Mouse (Mus musculus): ENCODE measurements around the gene Ncam1. TPM values are rescaled to one million over a fixed set of nuclear protein-coding genes. Genes with fewer than 3 reads are reported as not detected.

The Ncam1 gene
- polyA plus RNA-seq (2015; fragmentation: Nextera tagmentation; extraction: Ambion mirVana), result 25.2 and 28.0 TPM in 2 replicates

DNA sequence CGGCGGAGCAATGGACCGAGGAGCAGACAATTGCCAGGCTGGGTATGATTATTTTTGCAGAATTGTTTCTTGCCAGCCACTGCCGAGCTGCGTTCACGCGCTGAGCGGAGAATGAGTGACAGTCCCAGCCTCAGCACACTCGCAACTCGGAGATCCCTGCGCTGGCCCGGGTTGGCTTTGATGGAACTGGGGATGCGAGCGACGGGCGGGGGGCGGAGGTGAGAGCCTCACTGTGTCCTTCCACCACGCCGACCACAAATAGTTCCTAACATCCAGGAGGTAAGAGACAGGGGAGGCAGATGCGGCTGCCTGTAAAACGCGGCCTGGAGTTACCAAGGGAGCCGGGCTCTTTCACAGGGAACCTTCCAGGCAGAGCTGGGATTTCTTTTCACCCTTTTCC is at the start of gene Ncam1:
Ncam1 (minus strand) TSS at position 120 of the 400 bp plus-strand sequence.
- Histone ChIP-seq H3K27ac (ENCODE audit: low read length) (peak within 1 kb of the TSS; percentile 1; the same call in 1 of the 2 replicates), H3K4me3 (ENCODE audit: low read length) (peak within 1 kb of the TSS; percentile 68), H3K9me3 (ENCODE audit: control insufficient read depth, low read length) (no peaks in the 10 kb centered on the region), H3K27me3 (ENCODE audit: control insufficient read depth, insufficient read depth, low read depth, low read length) (peaks cover 16% of the 10 kb centered on the region), H3K4me2 (ENCODE audit: low read depth, low read length) (peak within 1 kb of the TSS; percentile 88), H3K36me3 (ENCODE audit: control insufficient read depth, insufficient read depth, low read length) (no peaks in the 10 kb centered on the region), H3K9ac (ENCODE audit: low read length) (peak within 1 kb of the TSS; percentile 65), H3K4me1 (replicated peaks; ENCODE audit: control insufficient read depth, insufficient read depth, low read length) (peaks cover 7% of the 10 kb centered on the region; the same call in 1 of the 2 replicates)
- under 1% methylated on average over 23 of the region's 23 CpGs for WGBS
- peak; percentile 46 for ATAC-seq (ENCODE audit: low read depth)

DNA sequence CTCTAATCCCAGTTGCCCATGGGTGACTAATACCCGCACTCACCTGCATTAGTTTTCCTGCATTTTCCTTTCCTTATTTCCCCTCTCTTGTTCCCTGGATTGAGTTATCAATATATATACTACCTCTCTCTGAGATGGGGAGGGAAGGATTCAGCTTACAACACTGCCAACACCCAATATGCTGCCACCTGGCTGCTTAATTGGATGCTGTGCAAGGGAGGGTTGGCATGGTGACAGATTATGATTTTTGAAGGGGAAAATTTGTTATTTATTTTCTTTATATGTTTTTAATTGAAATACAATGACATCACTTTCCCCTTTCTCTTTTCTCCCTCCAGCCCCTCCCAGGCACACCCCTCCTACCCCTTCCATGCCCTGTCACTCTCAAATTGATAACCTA is 35.3 kb upstream of the Ncam1 start:
- Histone ChIP-seq H3K27me3 (ENCODE audit: control insufficient read depth, insufficient read depth, low read depth, low read length) (no peaks in the 10 kb centered on the region), H3K9ac (ENCODE audit: low read length) (no peak overlapping the region), H3K36me3 (ENCODE audit: control insufficient read depth, insufficient read depth, low read length) (no peaks in the 10 kb centered on the region), H3K9me3 (ENCODE audit: control insufficient read depth, low read length) (no peaks in the 10 kb centered on the region), H3K4me2 (ENCODE audit: low read depth, low read length) (no peak overlapping the region), H3K4me3 (ENCODE audit: low read length) (no peak overlapping the region), H3K4me1 (replicated peaks; ENCODE audit: control insufficient read depth, insufficient read depth, low read length) (no peaks in the 10 kb centered on the region), H3K27ac (ENCODE audit: low read length) (no peak overlapping the region)
- no peak for ATAC-seq (ENCODE audit: low read depth)
- 89% methylated on average over 1 of the region's 1 CpGs for WGBS

DNA sequence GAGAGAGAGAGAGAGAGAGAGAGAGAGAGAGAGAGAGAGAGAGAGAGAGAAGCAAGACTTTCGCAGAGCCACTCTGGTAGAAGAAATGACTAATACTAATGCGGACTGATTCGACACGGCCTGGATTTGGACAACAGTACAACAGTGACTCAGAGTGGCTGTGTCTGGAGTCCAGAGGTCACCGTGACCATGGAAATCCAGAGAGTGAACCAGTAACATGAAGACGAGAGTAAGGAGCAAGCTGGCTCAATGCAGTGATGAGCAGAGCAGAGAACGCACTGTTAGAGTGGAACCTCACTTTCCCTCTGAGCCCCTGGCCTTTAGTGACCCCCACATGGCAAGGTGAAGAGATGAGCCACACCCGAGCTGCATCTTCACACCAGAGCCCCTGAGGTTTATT is 28.9 kb upstream of the Ncam1 start:
- WGBS, result 86% methylated on average over 8 of the region's 8 CpGs
- H3K4me2 ChIP-seq (ENCODE audit: low read depth, low read length), result no peak overlapping the region
- H3K27me3 ChIP-seq (ENCODE audit: control insufficient read depth, insufficient read depth, low read depth, low read length), result no peaks in the 10 kb centered on the region
- no peak overlapping the region for H3K9ac ChIP-seq (ENCODE audit: low read length)
- no peak overlapping the region for H3K4me3 ChIP-seq (ENCODE audit: low read length)
- no peaks in the 10 kb centered on the region for H3K4me1 ChIP-seq (replicated peaks; ENCODE audit: control insufficient read depth, insufficient read depth, low read length)
- H3K27ac ChIP-seq (ENCODE audit: low read length), result no peak overlapping the region
- no peaks in the 10 kb centered on the region for H3K36me3 ChIP-seq (ENCODE audit: control insufficient read depth, insufficient read depth, low read length)
- no peaks in the 10 kb centered on the region for H3K9me3 ChIP-seq (ENCODE audit: control insufficient read depth, low read length)
- no peak for ATAC-seq (ENCODE audit: low read depth)

DNA sequence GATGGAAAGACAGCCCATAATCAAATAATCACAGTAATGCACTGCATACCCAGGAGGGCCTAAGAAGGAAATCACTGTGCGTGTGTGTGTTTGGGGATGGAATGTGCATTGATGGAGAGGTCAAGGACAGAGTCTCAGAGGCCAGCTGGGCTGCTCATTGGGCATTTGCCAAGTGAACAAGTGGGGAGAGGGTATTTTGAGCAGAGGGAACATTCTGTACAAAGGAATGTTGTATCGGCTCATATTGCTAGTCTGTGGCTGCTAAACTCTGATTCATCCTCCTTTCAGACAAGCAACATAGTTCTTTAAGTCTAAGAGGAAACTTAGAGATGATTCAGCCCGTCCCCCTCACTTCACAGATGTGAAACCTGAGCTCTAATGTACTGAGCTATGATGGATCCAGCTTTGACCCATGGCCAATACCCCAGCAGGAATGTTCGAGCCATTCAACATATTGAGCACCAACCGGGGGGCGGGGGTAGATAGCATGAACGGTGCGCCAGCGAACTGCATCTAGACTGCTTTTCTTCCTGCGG is 17.5 kb upstream of the Ncam1 start:
- no peak overlapping the region for H3K4me3 ChIP-seq (ENCODE audit: low read length)
- no peaks in the 10 kb centered on the region for H3K36me3 ChIP-seq (ENCODE audit: control insufficient read depth, insufficient read depth, low read length)
- no peak overlapping the region for H3K9ac ChIP-seq (ENCODE audit: low read length)
- H3K4me2 ChIP-seq (ENCODE audit: low read depth, low read length), result no peak overlapping the region
- H3K27me3 ChIP-seq (ENCODE audit: control insufficient read depth, insufficient read depth, low read depth, low read length), result no peaks in the 10 kb centered on the region
- ATAC-seq (ENCODE audit: low read depth), result no peak
- H3K4me1 ChIP-seq (replicated peaks; ENCODE audit: control insufficient read depth, insufficient read depth, low read length), result no peaks in the 10 kb centered on the region
- 57% methylated on average over 10 of the region's 10 CpGs for WGBS
- no peak overlapping the region for H3K27ac ChIP-seq (ENCODE audit: low read length)
- H3K9me3 ChIP-seq (ENCODE audit: control insufficient read depth, low read length), result no peaks in the 10 kb centered on the region

DNA sequence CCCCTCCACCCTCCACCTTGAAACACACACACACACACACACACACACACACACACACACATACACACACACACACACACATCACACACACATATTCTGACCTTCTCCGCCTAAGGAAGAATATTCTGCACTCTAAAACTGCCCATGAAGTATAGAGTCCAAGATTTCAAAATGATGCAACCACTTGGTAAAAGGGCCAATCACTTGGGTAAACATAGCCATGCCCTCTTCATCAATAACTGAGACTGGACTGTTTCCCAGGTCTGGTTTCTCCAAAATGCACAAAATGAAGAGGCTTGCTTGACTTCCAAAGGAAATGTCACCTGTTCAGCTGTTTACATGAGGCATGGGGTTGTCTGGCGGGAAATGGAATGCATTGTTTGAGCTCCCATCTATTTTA is 15.7 kb upstream of the Ncam1 start:
- no peaks in the 10 kb centered on the region for H3K9me3 ChIP-seq (ENCODE audit: control insufficient read depth, low read length)
- H3K27ac ChIP-seq (ENCODE audit: low read length), result no peak overlapping the region
- H3K4me2 ChIP-seq (ENCODE audit: low read depth, low read length), result no peak overlapping the region
- ATAC-seq (ENCODE audit: low read depth), result no peak
- 72% methylated on average over 2 of the region's 2 CpGs for WGBS
- no peak overlapping the region for H3K4me3 ChIP-seq (ENCODE audit: low read length)
- H3K27me3 ChIP-seq (ENCODE audit: control insufficient read depth, insufficient read depth, low read depth, low read length), result no peaks in the 10 kb centered on the region
- H3K36me3 ChIP-seq (ENCODE audit: control insufficient read depth, insufficient read depth, low read length), result no peaks in the 10 kb centered on the region
- no peak overlapping the region for H3K9ac ChIP-seq (ENCODE audit: low read length)
- no peaks in the 10 kb centered on the region for H3K4me1 ChIP-seq (replicated peaks; ENCODE audit: control insufficient read depth, insufficient read depth, low read length)

DNA sequence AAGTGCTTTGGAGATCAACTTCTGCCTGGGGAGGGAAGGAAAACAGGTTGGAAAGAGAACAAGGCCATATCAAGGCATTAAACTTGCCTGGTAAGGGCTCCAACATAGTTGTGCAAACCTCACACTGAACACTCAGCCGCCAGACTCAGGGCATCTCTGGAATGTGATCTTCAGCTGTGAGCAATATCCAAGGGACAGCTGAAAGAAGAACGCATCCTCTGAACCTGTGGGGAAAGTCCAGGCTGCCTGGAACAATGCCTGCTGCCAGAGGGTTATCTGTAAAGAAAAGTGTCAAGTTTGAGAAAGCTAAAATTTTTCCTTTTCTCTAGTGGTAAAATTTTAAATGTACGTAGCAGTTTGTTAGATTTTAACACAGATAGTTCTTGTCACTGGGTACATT is 4.5 kb upstream of the Ncam1 start:
- no peak overlapping the region for H3K9ac ChIP-seq (ENCODE audit: low read length)
- no peaks in the 10 kb centered on the region for H3K36me3 ChIP-seq (ENCODE audit: control insufficient read depth, insufficient read depth, low read length)
- ATAC-seq (ENCODE audit: low read depth), result no peak
- H3K4me3 ChIP-seq (ENCODE audit: low read length), result no peak overlapping the region
- H3K9me3 ChIP-seq (ENCODE audit: control insufficient read depth, low read length), result no peaks in the 10 kb centered on the region
- H3K4me2 ChIP-seq (ENCODE audit: low read depth, low read length), result no peak overlapping the region
- peaks cover 8% of the 10 kb centered on the region for H3K27me3 ChIP-seq (ENCODE audit: control insufficient read depth, insufficient read depth, low read depth, low read length)
- WGBS, result 32% methylated on average over 3 of the region's 3 CpGs
- no peaks in the 10 kb centered on the region for H3K4me1 ChIP-seq (replicated peaks; ENCODE audit: control insufficient read depth, insufficient read depth, low read length)
- H3K27ac ChIP-seq (ENCODE audit: low read length), result no peak overlapping the region

DNA sequence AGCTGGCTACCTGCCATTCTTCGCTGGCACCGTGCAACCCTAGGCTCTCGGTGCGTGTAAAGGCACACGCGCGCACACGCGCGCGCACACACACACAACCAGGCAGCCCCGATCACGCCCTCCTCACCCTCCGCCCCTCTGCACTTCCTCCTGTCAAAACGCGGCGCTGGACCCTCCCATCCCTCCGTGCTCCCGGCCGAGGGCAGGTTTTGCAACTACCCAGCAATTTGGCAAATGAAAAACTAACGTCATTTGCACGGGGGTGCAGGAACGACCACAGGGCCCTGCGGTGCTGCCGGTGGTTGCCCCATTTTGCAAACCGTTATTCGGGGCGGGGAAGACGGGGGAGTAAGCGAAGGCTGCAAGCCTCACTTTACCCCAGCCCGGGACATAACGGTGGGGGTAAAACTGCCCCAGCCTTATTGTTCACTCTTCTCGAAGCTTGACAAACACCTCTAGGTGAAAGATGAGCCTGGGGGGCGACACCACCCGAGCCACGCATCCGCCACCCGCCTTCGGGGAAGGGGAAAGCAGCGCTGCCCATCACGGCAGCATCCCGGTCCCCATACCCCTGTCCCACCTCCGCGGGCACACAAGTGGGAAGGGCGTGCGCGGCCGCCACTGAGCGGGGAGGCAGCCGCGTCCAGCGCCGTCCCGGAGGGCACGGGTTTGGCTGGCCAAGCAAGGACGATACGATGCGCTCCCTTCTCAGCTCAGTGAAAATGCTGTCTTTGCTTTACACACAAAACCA is 729 bp downstream of the Ncam1 start:
- peaks cover 14% of the 10 kb centered on the region for H3K27me3 ChIP-seq (ENCODE audit: control insufficient read depth, insufficient read depth, low read depth, low read length)
- H3K4me2 ChIP-seq (ENCODE audit: low read depth, low read length), result peak overlapping the region; percentile 88
- H3K27ac ChIP-seq (ENCODE audit: low read length), result peak overlapping the region; percentile 7; the same call in 1 of the 2 replicates
- peak overlapping the region; percentile 65 for H3K9ac ChIP-seq (ENCODE audit: low read length)
- under 1% methylated on average over 58 of the region's 58 CpGs for WGBS
- peak; percentile 54 for ATAC-seq (ENCODE audit: low read depth)
- H3K4me1 ChIP-seq (replicated peaks; ENCODE audit: control insufficient read depth, insufficient read depth, low read length), result peaks cover 7% of the 10 kb centered on the region; the same call in 1 of the 2 replicates
- H3K4me3 ChIP-seq (ENCODE audit: low read length), result peak overlapping the region; percentile 68
- no peaks in the 10 kb centered on the region for H3K9me3 ChIP-seq (ENCODE audit: control insufficient read depth, low read length)
- no peaks in the 10 kb centered on the region for H3K36me3 ChIP-seq (ENCODE audit: control insufficient read depth, insufficient read depth, low read length)

DNA sequence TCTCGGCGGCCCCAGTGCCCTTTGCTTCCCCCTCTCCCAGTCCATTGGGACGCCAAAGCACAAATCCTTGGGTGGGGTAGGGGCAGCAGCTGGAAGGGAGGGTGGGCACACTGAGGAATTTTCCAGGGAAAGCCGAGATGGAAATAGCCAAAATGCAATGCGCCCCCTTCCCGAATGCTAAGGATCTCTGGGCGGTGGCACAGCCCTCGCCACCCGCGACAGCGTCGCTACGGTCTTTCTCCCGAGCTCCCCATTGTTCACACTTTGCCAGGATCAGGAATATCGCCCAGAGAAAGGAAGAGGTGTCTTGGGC is 1.3 kb downstream of the Ncam1 start:
- Histone ChIP-seq H3K4me2 (ENCODE audit: low read depth, low read length) (peak overlapping the region; percentile 88), H3K36me3 (ENCODE audit: control insufficient read depth, insufficient read depth, low read length) (no peaks in the 10 kb centered on the region), H3K27me3 (ENCODE audit: control insufficient read depth, insufficient read depth, low read depth, low read length) (peaks cover 14% of the 10 kb centered on the region), H3K9ac (ENCODE audit: low read length) (peak overlapping the region; percentile 65), H3K27ac (ENCODE audit: low read length) (peak overlapping the region; percentile 7), H3K4me3 (ENCODE audit: low read length) (peak overlapping the region; percentile 68), H3K4me1 (replicated peaks; ENCODE audit: control insufficient read depth, insufficient read depth, low read length) (peaks cover 7% of the 10 kb centered on the region; the same call in 1 of the 2 replicates), H3K9me3 (ENCODE audit: control insufficient read depth, low read length) (no peaks in the 10 kb centered on the region)
- 0 out of 2 replicates have a peak, but pooled peaks have one; percentile 10 for ATAC-seq (ENCODE audit: low read depth)
- WGBS, result 0% methylated on average over 14 of the region's 15 CpGs

DNA sequence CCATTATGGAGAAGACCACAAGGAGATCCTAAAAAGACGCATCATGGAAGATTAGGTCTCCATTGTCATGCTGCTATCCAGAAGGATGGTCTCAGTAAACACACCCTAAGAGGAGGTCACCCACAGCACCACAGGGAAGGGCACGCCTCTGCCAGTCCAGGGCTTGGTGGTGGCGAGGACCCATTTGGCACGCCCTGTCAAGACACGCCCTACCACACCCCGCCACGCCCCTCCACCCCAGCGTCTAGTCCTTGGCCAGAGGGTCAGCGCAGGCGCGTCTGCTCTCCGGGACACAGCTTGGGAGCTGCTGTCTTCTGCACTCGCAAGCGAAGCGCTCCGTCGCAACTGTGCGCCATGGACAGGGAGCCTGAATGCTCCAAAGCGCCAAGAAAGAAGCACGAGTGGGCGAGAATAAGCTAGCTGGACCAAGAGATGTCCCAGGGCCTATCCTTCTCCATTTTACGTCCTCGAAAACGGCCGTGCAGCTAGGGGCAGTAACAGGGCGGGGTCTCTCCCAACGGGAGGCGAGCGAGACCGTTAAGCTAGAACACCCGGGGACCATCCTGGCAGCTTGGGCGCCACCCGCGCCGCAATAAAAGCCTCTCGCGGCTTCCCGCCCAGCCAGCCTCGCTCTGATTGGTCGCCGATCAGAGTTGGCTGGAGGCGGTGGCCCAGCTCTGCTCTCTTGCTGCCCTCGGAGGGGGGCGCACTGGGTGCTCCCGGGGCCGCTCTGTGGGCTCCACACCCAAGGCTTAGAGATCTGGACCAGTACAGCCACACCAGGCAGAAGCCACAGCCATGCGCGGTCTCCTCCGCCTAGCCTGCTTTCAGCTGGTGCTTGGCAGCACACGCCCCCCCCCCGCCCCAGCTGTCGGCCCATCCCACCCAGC is 1.9 kb downstream of the Ncam1 start:
- 1% methylated on average over 50 of the region's 52 CpGs for WGBS
- Histone ChIP-seq H3K27ac (ENCODE audit: low read length) (peak overlapping the region; percentile 41), H3K4me3 (ENCODE audit: low read length) (peak overlapping the region; percentile 68), H3K9me3 (ENCODE audit: control insufficient read depth, low read length) (no peaks in the 10 kb centered on the region), H3K4me1 (replicated peaks; ENCODE audit: control insufficient read depth, insufficient read depth, low read length) (peaks cover 7% of the 10 kb centered on the region; the same call in 1 of the 2 replicates), H3K27me3 (ENCODE audit: control insufficient read depth, insufficient read depth, low read depth, low read length) (peaks cover 14% of the 10 kb centered on the region), H3K36me3 (ENCODE audit: control insufficient read depth, insufficient read depth, low read length) (no peaks in the 10 kb centered on the region), H3K4me2 (ENCODE audit: low read depth, low read length) (peak overlapping the region; percentile 88), H3K9ac (ENCODE audit: low read length) (peak overlapping the region; percentile 65)
- ATAC-seq (ENCODE audit: low read depth), result peak; percentile 82

Data from lung, embryonic 16.5 days (tissue).